Mouse (Mus musculus) thymus, adult 2 months (tissue): ENCODE results near the gene Taf1a.

Experiments
- CTCF ChIP-seq: fragments of 200-500 bp; IDR thresholded peaks from 2 replicates; pipeline ENCODE4 v1.5.1; 2012; ENCODE audit warnings: mild to moderate bottlenecking, control low read depth, low read length, moderate library complexity, borderline replicate concordance; ENCODE audit not compliant: control insufficient read depth, poor library complexity, insufficient read depth; ENCODE audit errors: extremely low read depth
- POLR2A ChIP-seq: fragments of 200-500 bp; IDR thresholded peaks from 2 replicates; pipeline ENCODE4 v1.6.1; 2012; ENCODE audit warnings: mild to moderate bottlenecking, low read length, control low read depth, moderate library complexity; ENCODE audit not compliant: control insufficient read depth, poor library complexity, insufficient read depth; ENCODE audit errors: extremely low read depth

- TF ChIP-seq CTCF (no peak), POLR2A (no peak)
Observed at GRCm38 (mm10) chr1:183349840-183350239, 38.9 kb upstream of the Taf1a start.
